Mouse (Mus musculus) bone marrow, adult 2 months (tissue): ENCODE measurements around the gene Eml3. TPM values are rescaled to one million over a fixed set of nuclear protein-coding genes. Genes with fewer than 3 reads are reported as not detected.
A peak's percentile ranks its signal among the peaks of the same experiment; 100 is the strongest.

Experiments used
- H3K27ac ChIP-seq: fragments of 200-500 bp; 2 replicates; pipeline ENCODE4 v1.5.1; 2012; ENCODE audit warnings: low read depth, mild to moderate bottlenecking, control low read depth, inconsistent platforms, low read length; ENCODE audit not compliant: control insufficient read depth, poor library complexity, insufficient read depth
- H3K4me1 ChIP-seq: fragments of 200-500 bp; 2 replicates; pipeline ENCODE4 v1.6.1; 2011; ENCODE audit warnings: low read length; ENCODE audit not compliant: control insufficient read depth, insufficient read depth
- H3K4me3 ChIP-seq: fragments of 200-500 bp; replicated peaks from 2 replicates; pipeline ENCODE3; 2011; ENCODE audit warnings: mild to moderate bottlenecking, low read depth, low read length, control low read depth; ENCODE audit not compliant: control insufficient read depth
- CTCF ChIP-seq: fragments of 200-500 bp; IDR thresholded peaks from 2 replicates; pipeline ENCODE4 v1.5.1; 2011; ENCODE audit warnings: low read length, control low read depth; ENCODE audit not compliant: control insufficient read depth, insufficient read depth
- POLR2A ChIP-seq: fragments of 200-500 bp; IDR thresholded peaks from 2 replicates; pipeline ENCODE4 v1.6.1; 2011; ENCODE audit warnings: low read depth, mild to moderate bottlenecking, control low read depth, low read length, borderline replicate concordance; ENCODE audit not compliant: control insufficient read depth
- WGBS: fragments of 180-500 bp; shearing (Covaris S2); methylation state at CpG from one replicate; pipeline ENCODE4 v1.1.7; 2018; 5-methylcytosine and 5-hydroxymethylcytosine counted together
- polyA plus RNA-seq: library from polyadenylated mRNA; stranded (reverse); fragments of >200 nt; gene quantifications from 2 replicates; pipeline ENCODE4 v1.2.4, GENCODE M21; 2011; ENCODE audit warnings: low replicate concordance; ENCODE audit not compliant: missing spikeins, insufficient read depth, insufficient read length

Gene Eml3
- polyA plus RNA-seq, 1 experiment: 54.7 TPM

DNA sequence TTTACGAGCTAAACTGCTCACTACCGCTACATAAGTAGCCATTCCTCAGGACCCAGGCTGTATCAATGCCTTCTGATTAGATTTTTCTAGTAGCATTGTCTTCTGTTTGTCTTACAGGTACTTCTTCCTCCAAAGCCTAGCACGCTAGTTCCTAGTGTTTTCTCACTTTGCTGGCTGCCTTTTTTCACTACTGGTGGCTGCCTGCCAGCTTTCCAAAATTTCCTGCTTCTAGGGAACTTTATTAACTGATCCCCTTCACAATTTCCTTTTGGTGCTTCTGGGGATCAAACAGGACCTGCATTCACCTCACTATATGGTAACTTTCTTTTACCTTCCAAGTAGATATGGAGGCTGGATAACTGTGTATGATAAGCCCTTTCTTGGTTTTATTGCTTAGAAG, 30.3 kb upstream of the Eml3 start:
- H3K27ac ChIP-seq: no peak overlapping the region
- 47% methylated on average over 3 of the region's 3 CpGs for WGBS
- no peak overlapping the region for H3K4me3 ChIP-seq
- no peak for TF ChIP-seq CTCF
- no peak for TF ChIP-seq POLR2A
- peaks cover 4% of the 10 kb centered on the region; the same call in 1 of the 2 replicates for H3K4me1 ChIP-seq

DNA sequence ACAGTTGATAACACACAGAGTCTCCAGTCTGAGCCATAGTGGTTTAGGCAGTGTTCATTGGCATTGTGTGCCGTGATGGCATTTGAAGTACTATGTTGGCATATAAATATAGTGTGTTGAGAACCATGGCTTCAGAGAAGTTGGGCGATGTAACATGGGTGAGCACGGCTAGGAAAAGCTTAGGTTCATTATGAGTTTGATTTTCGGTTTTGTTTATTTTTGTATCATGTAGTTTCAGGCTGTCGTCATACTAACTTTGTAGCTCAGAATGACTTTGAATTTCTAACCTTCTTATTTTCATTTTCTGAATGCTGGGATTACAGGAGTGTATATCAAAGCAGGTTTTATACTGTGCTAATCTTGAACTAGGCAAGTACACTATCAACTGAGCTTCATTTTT, 25.9 kb upstream of the Eml3 start:
- Histone ChIP-seq H3K4me1 (peaks cover 1% of the 10 kb centered on the region; the same call in 1 of the 2 replicates), H3K27ac (no peak overlapping the region), H3K4me3 (no peak overlapping the region)
- TF ChIP-seq CTCF: no peak
- no peak for TF ChIP-seq POLR2A
- 90% methylated on average over 5 of the region's 5 CpGs for WGBS

DNA sequence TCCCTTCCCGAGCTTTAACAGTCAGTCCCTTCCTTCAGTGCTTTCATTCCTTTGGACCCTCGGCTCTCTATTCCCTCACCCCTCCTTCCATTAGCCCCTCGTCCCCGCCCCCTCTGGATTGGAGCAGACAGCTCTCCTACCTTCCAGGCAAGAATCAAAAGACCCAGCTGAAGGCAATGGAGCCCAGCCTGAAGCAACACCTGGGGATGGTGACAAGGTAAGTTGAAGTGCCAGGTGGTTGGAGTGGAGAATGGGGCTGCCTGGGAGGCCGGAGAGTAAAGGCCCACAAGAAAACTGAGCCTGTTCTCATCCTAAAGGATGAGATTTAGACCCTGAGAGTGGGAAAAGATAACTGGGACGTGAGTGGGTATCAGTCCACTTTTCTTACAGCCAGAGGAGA, 20.8 kb upstream of the Eml3 start:
- Histone ChIP-seq H3K27ac (no peak overlapping the region), H3K4me1 (no peaks in the 10 kb centered on the region), H3K4me3 (no peak overlapping the region)
- 91% methylated on average over 6 of the region's 6 CpGs for WGBS
- TF ChIP-seq CTCF: no peak
- no peak for TF ChIP-seq POLR2A

DNA sequence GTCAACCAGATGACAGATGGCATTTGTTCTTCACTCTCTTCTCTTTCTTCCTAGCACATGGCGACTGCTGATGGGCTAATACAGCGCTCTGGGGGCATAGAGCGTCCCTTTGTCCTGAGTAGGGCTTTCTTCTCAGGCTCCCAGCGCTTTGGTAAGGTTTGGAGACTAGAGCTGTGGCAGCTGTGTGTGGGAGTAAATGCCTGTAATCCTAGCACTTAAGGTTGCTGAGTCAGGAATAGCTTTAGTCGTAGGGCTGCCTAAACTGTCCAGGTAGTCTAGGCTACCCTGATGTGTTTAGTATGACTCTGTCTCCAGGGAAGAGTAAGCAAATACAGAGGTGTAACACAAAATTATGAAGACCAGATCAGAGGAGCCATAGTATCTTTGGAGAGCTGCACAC, 17.5 kb upstream of the Eml3 start:
- H3K4me1 ChIP-seq: no peaks in the 10 kb centered on the region
- TF ChIP-seq POLR2A (no peak), CTCF (no peak)
- 92% methylated on average over 5 of the region's 5 CpGs for WGBS
- no peak overlapping the region for H3K27ac ChIP-seq
- no peak overlapping the region for H3K4me3 ChIP-seq

DNA sequence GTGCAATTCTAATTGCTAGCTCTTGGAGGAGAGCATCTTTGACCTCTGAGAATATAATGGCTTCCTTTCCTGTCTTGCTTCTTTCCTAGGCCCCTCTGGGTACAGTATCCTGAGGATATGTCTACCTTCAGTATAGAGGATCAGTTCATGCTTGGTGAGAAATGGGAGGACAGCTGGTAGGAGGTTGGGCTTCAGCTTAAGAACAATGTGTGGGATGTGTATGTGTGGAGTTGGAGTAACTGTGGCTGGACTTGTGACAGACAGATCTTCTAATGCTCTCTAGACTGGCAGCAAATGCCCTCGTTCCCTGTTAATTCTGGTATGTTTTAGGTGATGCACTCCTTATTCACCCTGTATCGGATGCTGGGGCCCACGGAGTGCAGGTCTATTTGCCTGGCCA, 15.1 kb upstream of the Eml3 start:
- Histone ChIP-seq H3K27ac (no peak overlapping the region), H3K4me3 (no peak overlapping the region), H3K4me1 (no peaks in the 10 kb centered on the region)
- no peak for TF ChIP-seq CTCF
- TF ChIP-seq POLR2A: no peak
- WGBS: 94% methylated on average over 3 of the region's 3 CpGs

DNA sequence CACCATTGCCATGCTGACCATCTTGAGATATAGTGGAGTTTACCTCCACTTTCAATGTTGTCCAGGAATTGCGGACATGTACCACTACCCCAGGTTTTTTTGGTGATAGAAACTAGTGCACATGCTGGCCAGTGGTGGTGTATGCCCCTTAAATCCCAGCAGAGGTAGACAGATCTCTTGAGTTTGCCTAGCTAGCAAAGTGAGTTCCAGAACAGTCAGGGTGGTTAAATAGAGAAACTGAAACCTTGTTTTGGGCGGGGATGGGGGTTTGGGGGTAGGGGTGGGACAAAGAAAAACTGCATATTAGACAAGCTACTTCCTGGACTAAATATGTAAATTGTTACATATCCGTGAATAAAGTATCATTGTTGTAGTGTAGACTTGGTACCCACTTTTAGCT, 10.4 kb upstream of the Eml3 start:
- no peak for TF ChIP-seq CTCF
- TF ChIP-seq POLR2A: no peak
- 52% methylated on average over 3 of the region's 3 CpGs for WGBS
- Histone ChIP-seq H3K4me3 (no peak overlapping the region), H3K27ac (no peak overlapping the region), H3K4me1 (peaks cover 3% of the 10 kb centered on the region; the same call in 1 of the 2 replicates)

DNA sequence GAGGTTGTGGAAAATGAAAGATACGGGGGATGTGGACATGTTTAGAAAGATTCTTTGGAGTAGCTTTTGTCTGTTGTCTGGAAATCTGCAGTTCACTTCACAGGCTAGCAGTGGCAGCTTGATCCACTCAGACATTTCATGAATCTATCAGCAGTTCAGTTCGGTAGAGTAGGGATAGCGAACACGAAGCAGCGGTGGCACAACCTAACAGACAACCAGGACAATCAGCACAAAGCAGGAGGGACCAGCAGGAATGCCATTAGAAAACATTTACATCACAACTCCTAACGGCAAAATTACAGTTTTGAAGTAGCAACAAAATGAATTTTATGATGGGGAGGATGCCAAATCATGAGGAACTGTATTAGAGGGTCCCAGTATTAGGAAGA, 9.7 kb upstream of the Eml3 start:
- H3K4me1 ChIP-seq: peaks cover 3% of the 10 kb centered on the region; the same call in 1 of the 2 replicates
- peak overlapping the region; percentile 11 for H3K4me3 ChIP-seq
- no peak overlapping the region; the same call in 1 of the 2 replicates for H3K27ac ChIP-seq
- TF ChIP-seq CTCF: no peak
- TF ChIP-seq POLR2A: no peak
- 70% methylated on average over 6 of the region's 6 CpGs for WGBS

DNA sequence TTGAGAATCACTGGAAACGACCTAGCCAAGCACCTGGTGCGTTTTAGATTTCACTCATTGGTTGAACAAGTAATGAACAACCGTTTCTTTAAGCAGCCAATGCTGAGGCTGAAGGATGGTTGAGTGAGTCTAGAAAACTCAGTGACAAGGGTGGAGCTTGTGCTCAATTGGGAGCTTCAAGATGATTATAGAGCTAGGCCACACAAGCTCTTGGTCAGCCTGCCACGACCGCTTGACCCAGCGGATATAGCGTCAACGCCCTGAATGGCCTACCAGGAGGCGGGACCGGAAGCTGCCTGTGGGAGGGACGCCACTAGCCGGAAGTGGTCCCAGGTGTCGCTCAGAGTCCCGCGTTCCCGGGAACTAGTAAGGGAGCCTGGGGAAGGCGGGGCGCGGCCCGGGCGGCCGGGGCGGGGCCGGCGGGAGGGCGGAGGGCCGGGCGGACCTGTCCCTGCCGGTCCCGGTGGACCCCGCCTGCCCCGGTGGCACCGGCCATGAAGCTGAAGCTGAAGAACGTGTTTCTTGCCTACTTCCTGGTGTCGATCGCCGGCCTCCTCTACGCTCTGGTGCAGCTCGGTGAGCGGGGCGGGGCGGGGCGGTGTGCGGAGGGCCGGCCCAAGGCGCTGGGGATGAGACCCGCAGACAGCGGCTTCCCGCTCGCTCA, 9.1 kb upstream of the Eml3 start, which contains the start of gene B3gat3:
B3gat3 (plus strand) TSS at position 302 of the 664 bp plus-strand sequence.
- 1% methylated on average over 50 of the region's 50 CpGs for WGBS
- Histone ChIP-seq H3K27ac (peak within 1 kb of the TSS; percentile 86), H3K4me3 (peak within 1 kb of the TSS; percentile 91), H3K4me1 (peaks cover 3% of the 10 kb centered on the region; the same call in 1 of the 2 replicates)
- TF ChIP-seq CTCF (no peak), POLR2A (peak; percentile 66; the same call in 1 of the 2 replicates)
